Mouse (Mus musculus): ENCODE results near the gene Stx5a. TPM values are rescaled to one million over a fixed set of nuclear protein-coding genes. Genes with fewer than 3 reads are reported as not detected.

The Stx5a gene
- polyA plus RNA-seq, 1 experiment from 2014 or later, result 150 TPM

DNA sequence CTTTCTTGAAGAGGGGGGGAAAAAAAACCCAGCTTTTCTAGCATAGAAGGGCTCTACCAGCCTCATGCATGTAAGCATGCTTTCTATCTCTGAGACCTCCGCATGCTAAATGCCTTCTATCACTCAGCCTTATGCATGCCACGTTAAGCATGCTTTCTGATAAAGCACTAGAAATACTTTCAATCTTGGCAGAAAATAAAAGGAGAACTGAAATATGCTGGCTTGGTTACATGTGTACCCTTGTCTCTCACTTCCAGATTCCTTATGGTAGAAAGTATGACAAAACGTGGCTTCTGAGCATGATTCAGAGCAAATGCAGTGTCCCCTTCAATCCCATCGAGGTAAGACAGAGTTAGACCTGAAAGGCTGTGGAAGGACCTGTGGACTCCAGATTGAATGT lies 22.1 kb downstream of the Stx5a start:
- Histone ChIP-seq H3K27me3 (ENCODE audit: insufficient read depth, low read length) (no peaks in the 10 kb centered on the region), H3K9me3 (ENCODE audit: low read length) (peaks cover 8% of the 10 kb centered on the region; the same call in 1 of the 2 replicates), H3K4me2 (replicated peaks; ENCODE audit: low read depth, low read length) (no peak overlapping the region), H3K36me3 (ENCODE audit: insufficient read depth, low read length) (peaks cover 62% of the 10 kb centered on the region), H3K4me3 (ENCODE audit: low read length) (no peak overlapping the region), H3K9ac (replicated peaks; ENCODE audit: low read length) (no peak overlapping the region), H3K27ac (ENCODE audit: low read length) (no peak overlapping the region), H3K4me1 (ENCODE audit: insufficient read depth, low read length) (peaks cover 6% of the 10 kb centered on the region; the same call in 1 of the 2 replicates)
- no peak for ATAC-seq (ENCODE audit: low FRiP score, low TSS enrichment)
- WGBS, result 92% methylated on average over 4 of the region's 4 CpGs

DNA sequence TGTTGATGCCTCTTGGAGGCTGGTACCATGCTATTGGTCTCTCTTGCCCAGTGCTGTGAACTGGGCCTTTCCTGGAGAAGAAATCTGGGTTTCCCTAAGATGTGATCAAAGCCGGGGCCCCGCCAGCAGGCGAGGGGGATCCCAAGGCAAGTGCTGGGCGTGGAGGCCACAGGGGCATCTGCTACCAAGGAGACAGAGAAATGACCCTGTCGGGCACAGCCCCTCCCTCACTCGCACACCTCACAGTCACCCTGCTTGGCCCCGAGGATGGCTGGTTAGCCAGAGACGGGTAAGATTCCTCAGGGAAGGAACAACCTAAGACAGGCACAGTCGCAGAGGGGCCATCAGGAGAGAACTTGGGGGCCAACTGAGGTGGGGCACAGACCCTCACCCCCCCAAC lies 24.3 kb downstream of the Stx5a start:
- Histone ChIP-seq H3K4me3 (ENCODE audit: low read length) (no peak overlapping the region), H3K4me2 (replicated peaks; ENCODE audit: low read depth, low read length) (no peak overlapping the region), H3K9ac (replicated peaks; ENCODE audit: low read length) (no peak overlapping the region), H3K4me1 (ENCODE audit: insufficient read depth, low read length) (peaks cover 5% of the 10 kb centered on the region), H3K9me3 (ENCODE audit: low read length) (peaks cover 8% of the 10 kb centered on the region; the same call in 1 of the 2 replicates), H3K27ac (ENCODE audit: low read length) (no peak overlapping the region), H3K36me3 (ENCODE audit: insufficient read depth, low read length) (peaks cover 76% of the 10 kb centered on the region), H3K27me3 (ENCODE audit: insufficient read depth, low read length) (no peaks in the 10 kb centered on the region)
- no peak for ATAC-seq (ENCODE audit: low FRiP score, low TSS enrichment)
- WGBS, result 98% methylated on average over 9 of the region's 9 CpGs

DNA sequence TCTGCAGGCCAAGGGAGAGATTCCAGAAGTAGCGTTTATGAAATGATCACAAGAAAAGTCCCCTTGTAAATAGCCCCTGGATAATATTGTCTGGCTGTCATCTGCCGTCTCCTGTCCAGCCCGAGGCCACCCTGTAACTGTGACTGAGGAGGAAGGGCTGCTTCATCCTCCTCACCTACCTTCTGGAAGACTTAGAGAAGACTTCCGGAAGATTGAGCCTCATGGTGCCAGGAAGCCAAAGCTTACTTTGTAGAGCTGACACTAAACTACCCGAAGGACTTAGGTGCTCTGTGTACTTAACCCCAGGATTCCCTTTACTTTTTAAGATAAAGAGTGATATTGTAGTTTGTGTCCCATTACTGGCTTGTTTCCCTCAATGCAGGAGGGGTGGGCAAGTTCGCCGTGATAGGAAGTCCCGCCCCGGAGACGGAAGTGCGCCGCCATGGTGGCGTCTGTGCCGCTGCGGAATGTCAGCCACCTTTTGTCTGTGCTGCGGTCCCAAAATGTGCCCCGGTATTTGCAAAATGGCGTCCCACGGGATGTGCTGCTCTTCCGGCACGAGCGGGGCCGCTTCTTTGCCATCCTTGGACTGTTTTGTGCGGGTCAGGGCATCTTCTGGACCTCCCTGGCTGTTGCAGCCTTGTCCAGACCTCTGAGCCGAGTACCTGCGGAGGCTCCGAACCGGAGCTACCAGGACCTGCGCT lies 29.5 kb downstream of the Stx5a start, which contains the start of gene Tmem223:
Gene Tmem223 (plus strand): TSS at position 430 of the 704 bp plus-strand sequence.
- H3K4me3 ChIP-seq (ENCODE audit: low read length), result peak within 1 kb of the TSS; percentile 91
- peak within 1 kb of the TSS; percentile 90 for H3K9ac ChIP-seq (replicated peaks; ENCODE audit: low read length)
- peaks cover under 1% of the 10 kb centered on the region; the same call in 1 of the 2 replicates for H3K9me3 ChIP-seq (ENCODE audit: low read length)
- peak within 1 kb of the TSS; percentile 94 for H3K27ac ChIP-seq (ENCODE audit: low read length)
- WGBS, result 20% methylated on average over 29 of the region's 29 CpGs
- no peaks in the 10 kb centered on the region for H3K27me3 ChIP-seq (ENCODE audit: insufficient read depth, low read length)
- peak; percentile 32; the same call in 1 of the 2 replicates for ATAC-seq (ENCODE audit: low FRiP score, low TSS enrichment)
- H3K36me3 ChIP-seq (ENCODE audit: insufficient read depth, low read length), result peaks cover 48% of the 10 kb centered on the region
- peaks cover 26% of the 10 kb centered on the region for H3K4me1 ChIP-seq (ENCODE audit: insufficient read depth, low read length)
- peak within 1 kb of the TSS; percentile 69 for H3K4me2 ChIP-seq (replicated peaks; ENCODE audit: low read depth, low read length)

DNA sequence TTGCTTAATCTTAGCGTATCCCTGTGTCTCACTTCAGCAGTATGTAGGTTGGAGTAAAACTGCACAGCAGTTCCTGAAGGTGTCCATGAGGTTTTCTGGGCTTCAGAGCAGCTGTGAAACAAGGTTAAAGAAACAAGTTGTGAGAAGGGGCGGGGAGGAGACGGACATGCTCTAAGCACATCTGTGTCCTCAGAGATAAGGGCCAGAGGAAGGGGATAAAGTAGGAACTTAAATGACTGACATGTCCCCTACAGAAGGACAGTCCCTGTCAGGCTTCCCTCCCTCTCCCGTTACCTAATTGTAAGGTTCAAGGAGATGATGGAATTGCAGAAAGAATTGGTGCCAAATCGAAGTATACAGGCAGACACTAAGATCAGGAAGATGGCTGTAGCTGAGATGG lies 31.8 kb downstream of the Stx5a start:
- WGBS, result 79% methylated on average over 5 of the region's 5 CpGs
- peaks cover 25% of the 10 kb centered on the region for H3K36me3 ChIP-seq (ENCODE audit: insufficient read depth, low read length)
- peak overlapping the region; percentile 86 for H3K4me3 ChIP-seq (ENCODE audit: low read length)
- peaks cover 31% of the 10 kb centered on the region for H3K4me1 ChIP-seq (ENCODE audit: insufficient read depth, low read length)
- H3K27me3 ChIP-seq (ENCODE audit: insufficient read depth, low read length), result no peaks in the 10 kb centered on the region
- H3K27ac ChIP-seq (ENCODE audit: low read length), result peak overlapping the region; percentile 35; the same call in 1 of the 2 replicates
- H3K4me2 ChIP-seq (replicated peaks; ENCODE audit: low read depth, low read length), result peak overlapping the region; percentile 96
- ATAC-seq (ENCODE audit: low FRiP score, low TSS enrichment), result no peak
- peak overlapping the region; percentile 98 for H3K9ac ChIP-seq (replicated peaks; ENCODE audit: low read length)
- no peaks in the 10 kb centered on the region for H3K9me3 ChIP-seq (ENCODE audit: low read length)

DNA sequence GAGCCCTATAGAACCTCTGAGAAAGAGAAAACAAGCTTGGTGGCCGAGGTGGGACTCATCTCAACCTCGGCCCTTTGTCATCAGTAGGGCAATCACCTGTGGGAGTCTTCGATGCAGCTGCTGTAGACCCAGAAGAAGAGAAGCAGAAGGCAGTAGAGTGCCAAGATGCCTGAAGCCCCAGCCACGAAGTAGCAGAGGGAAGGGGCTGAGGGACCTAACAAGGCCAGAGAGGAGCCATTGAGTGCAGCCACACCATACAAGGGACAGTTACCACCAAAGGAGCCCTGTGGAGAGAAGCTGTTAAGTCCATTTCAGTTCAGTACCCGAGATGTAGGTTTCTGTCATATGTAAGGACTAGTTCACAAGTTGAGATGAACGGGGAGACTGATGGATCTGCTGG lies 32.2 kb downstream of the Stx5a start:
- Histone ChIP-seq H3K4me1 (ENCODE audit: insufficient read depth, low read length) (peaks cover 31% of the 10 kb centered on the region), H3K4me3 (ENCODE audit: low read length) (peak overlapping the region; percentile 86), H3K27ac (ENCODE audit: low read length) (peak overlapping the region; percentile 35; the same call in 1 of the 2 replicates), H3K4me2 (replicated peaks; ENCODE audit: low read depth, low read length) (peak overlapping the region; percentile 96), H3K9me3 (ENCODE audit: low read length) (no peaks in the 10 kb centered on the region), H3K36me3 (ENCODE audit: insufficient read depth, low read length) (peaks cover 22% of the 10 kb centered on the region), H3K27me3 (ENCODE audit: insufficient read depth, low read length) (no peaks in the 10 kb centered on the region), H3K9ac (replicated peaks; ENCODE audit: low read length) (peak overlapping the region; percentile 98)
- no peak for ATAC-seq (ENCODE audit: low FRiP score, low TSS enrichment)
- WGBS, result 51% methylated on average over 6 of the region's 6 CpGs

DNA sequence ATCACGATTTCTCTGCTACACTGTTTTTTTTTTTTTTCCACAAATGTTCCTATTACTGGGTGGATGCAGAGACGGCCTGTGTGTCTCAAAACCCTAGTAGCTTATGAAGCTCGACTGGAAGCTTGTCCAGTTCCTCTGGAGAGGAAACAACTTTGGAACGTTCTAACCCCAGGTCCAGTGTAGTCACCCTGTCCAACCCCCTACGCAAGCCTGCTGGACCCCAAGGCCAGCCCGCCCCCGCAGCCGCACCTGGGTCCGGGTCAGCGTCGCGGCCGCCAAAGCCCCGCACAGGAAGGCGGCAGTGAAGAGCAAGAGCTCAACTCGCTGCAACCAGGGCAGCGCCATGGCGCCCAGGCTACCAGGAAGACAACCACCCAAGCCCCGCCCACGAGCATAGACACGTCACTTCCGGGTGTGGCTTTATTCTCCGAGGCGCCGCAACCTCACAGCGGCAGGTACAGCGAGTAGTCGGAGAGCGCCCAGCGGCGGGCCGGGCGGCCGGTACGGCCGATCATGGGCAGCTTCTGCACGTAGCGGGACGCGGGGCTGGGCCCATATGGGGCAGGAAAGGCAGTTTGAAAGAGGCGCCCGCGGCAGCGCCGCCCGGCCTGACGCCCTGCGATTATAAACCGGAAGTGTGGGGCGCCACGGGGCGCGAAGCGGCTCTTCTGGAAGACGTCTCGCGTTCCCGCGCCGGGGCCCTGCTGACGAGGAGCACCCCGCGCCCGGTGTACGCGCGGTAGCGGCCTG lies 33.0 kb downstream of the Stx5a start, which contains the start of gene Tmem179b:
Gene Tmem179b (minus strand): TSS at position 382 of the 750 bp plus-strand sequence.
- ATAC-seq (ENCODE audit: low FRiP score, low TSS enrichment), result peak; percentile 91

DNA sequence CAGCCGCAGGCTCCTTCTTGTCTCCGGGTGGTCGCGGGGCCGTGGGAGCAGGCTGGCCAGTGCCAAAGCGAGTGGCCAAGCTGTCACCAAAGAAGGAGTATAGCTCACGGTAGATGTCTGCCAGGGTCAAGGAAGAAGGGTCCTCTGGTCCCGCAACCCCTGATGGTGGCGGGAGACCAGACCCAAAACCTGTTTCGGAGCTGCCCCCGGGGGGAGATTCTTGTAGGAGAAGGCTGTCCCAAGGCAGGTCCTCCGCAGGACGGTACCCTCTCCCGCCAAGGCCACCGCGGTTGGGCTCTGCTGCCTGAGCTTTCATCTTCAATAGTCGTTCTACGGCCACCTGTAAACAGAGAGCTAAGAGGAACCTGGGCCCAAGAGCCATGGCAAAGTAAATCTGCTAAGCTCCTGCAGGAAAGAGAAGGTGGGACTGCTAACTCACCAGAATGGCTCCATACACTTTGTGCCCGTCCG lies 33.8 kb downstream of the Stx5a start:
- 2% methylated on average over 20 of the region's 20 CpGs for WGBS
- Histone ChIP-seq H3K36me3 (ENCODE audit: insufficient read depth, low read length) (peaks cover 23% of the 10 kb centered on the region), H3K4me3 (ENCODE audit: low read length) (peak overlapping the region; percentile 86), H3K4me2 (replicated peaks; ENCODE audit: low read depth, low read length) (peak overlapping the region; percentile 96), H3K4me1 (ENCODE audit: insufficient read depth, low read length) (peaks cover 31% of the 10 kb centered on the region), H3K27ac (ENCODE audit: low read length) (peak overlapping the region; percentile 97), H3K27me3 (ENCODE audit: insufficient read depth, low read length) (no peaks in the 10 kb centered on the region), H3K9ac (replicated peaks; ENCODE audit: low read length) (peak overlapping the region; percentile 98), H3K9me3 (ENCODE audit: low read length) (no peaks in the 10 kb centered on the region)
- ATAC-seq (ENCODE audit: low FRiP score, low TSS enrichment), result no peak; the same call in 1 of the 2 replicates

More for the DNA sequence above, 33.0 kb downstream of the Stx5a start, which contains the start of gene Tmem179b:
- Histone ChIP-seq H3K9ac (replicated peaks; ENCODE audit: low read length) (peak within 1 kb of the TSS; percentile 98), H3K27me3 (ENCODE audit: insufficient read depth, low read length) (no peaks in the 10 kb centered on the region), H3K4me2 (replicated peaks; ENCODE audit: low read depth, low read length) (peak within 1 kb of the TSS; percentile 96), H3K27ac (ENCODE audit: low read length) (peak within 1 kb of the TSS; percentile 97), H3K36me3 (ENCODE audit: insufficient read depth, low read length) (peaks cover 22% of the 10 kb centered on the region), H3K4me3 (ENCODE audit: low read length) (peak within 1 kb of the TSS; percentile 86), H3K9me3 (ENCODE audit: low read length) (no peaks in the 10 kb centered on the region), H3K4me1 (ENCODE audit: insufficient read depth, low read length) (peaks cover 31% of the 10 kb centered on the region)
- WGBS, result under 1% methylated on average over 68 of the region's 68 CpGs

DNA sequence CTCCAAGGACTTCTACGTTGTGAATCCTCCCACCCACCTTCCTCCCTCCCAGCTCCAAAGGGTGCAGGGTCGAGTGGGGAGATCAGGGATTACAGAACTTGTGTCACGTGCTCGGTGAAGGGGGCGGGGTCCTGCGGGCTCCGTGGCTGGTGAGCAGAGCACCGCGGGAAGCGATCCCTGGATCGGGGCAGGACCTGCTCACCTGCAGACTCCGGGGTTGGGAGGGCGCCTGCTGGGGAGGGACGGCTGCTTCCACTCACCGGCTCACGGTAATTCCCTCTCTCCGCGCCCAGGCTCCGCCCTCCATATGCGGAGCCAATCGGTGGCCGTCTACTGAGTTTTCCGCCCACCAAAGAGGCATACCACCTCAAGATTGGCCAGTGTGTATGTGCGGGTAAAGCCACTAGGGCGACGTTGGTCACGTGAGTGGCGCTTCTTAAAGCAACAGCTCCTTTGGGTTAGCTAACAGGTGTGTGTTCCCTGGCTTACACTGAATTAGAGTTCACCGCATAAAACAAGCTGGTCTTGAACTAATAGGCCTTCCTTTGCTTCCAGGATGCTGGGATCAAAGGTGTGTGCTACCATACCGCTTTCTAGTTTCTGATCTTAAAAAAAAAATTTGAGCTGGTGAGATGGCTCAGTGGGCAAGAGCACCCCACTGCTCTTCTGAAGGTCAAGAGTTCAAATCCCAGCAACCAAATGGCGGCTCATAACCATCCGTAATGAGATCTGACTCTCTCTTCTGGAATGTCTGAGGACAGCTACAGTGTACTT lies 45.0 kb downstream of the Stx5a start, which contains the start of gene Taf6l:
Gene Taf6l (minus strand): TSS at position 410 of the 774 bp plus-strand sequence.
- H3K27me3 ChIP-seq (ENCODE audit: insufficient read depth, low read length), result no peaks in the 10 kb centered on the region
- peak within 1 kb of the TSS; percentile 73 for H3K4me3 ChIP-seq (ENCODE audit: low read length)
- H3K36me3 ChIP-seq (ENCODE audit: insufficient read depth, low read length), result peaks cover 28% of the 10 kb centered on the region
- H3K9ac ChIP-seq (replicated peaks; ENCODE audit: low read length), result peak within 1 kb of the TSS; percentile 68
- peaks cover 7% of the 10 kb centered on the region for H3K4me1 ChIP-seq (ENCODE audit: insufficient read depth, low read length)
- under 1% methylated on average over 32 of the region's 32 CpGs for WGBS
- ATAC-seq (ENCODE audit: low FRiP score, low TSS enrichment), result peak; percentile 99
- H3K4me2 ChIP-seq (replicated peaks; ENCODE audit: low read depth, low read length), result peak within 1 kb of the TSS; percentile 57
- H3K9me3 ChIP-seq (ENCODE audit: low read length), result no peaks in the 10 kb centered on the region
- peak within 1 kb of the TSS; percentile 86 for H3K27ac ChIP-seq (ENCODE audit: low read length)

DNA sequence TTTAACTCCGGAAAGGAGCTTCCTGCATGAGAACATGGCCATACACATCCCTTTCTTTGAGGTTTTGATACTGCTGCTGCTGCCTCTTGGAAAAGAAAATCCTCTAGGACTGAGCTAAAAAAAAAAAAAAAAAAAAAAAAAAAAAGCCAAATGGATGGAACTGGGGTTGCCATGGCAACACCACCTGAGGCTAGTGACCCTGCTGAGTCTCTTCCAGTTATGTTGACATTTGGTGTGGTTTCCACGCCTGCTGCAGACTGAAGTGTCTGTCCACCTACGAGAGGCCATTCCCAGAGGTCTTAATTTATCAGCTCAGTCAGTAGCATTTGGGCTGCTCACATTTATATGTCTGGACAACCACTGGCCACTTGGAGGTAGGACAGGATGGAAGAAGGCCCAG lies 47.3 kb downstream of the Stx5a start:
- Histone ChIP-seq H3K27ac (ENCODE audit: low read length) (no peak overlapping the region), H3K27me3 (ENCODE audit: insufficient read depth, low read length) (no peaks in the 10 kb centered on the region), H3K4me3 (ENCODE audit: low read length) (no peak overlapping the region), H3K36me3 (ENCODE audit: insufficient read depth, low read length) (peaks cover 21% of the 10 kb centered on the region), H3K4me2 (replicated peaks; ENCODE audit: low read depth, low read length) (no peak overlapping the region), H3K9me3 (ENCODE audit: low read length) (0 out of 2 replicates have a peak, but pooled peaks cover 5% of the 10 kb centered on the region), H3K9ac (replicated peaks; ENCODE audit: low read length) (no peak overlapping the region), H3K4me1 (ENCODE audit: insufficient read depth, low read length) (peaks cover 7% of the 10 kb centered on the region)
- 27% methylated on average over 3 of the region's 3 CpGs for WGBS
- ATAC-seq (ENCODE audit: low FRiP score, low TSS enrichment), result no peak
